Mouse (Mus musculus): ENCODE results near the gene Evc. TPM values are rescaled to one million over a fixed set of nuclear protein-coding genes. Genes with fewer than 3 reads are reported as not detected.

Gene Evc
- polyA plus RNA-seq, 1 experiment from 2014 or later: 10.4 TPM

GRCm38 (mm10) chr5:37338288-37338687 is 1.6 kb upstream of the Evc start, which contains the start of gene Evc2:
TSS of gene Evc2 (plus strand) at chr5:37338499.
- Histone ChIP-seq H3K4me3 (peak within 1 kb of the TSS; percentile 69), H3K27ac (no peak within 1 kb of the TSS), H3K4me1 (peaks cover 47% of the 10 kb centered on the region), H3K36me3 (ENCODE audit: poor library complexity, severe bottlenecking) (no peaks in the 10 kb centered on the region), H3K27me3 (no peaks in the 10 kb centered on the region; the same call in 1 of the 2 replicates), H3K4me2 (peak within 1 kb of the TSS; percentile 98), H3K9me3 (replicated peaks) (no peaks in the 10 kb centered on the region), H3K9ac (peak within 1 kb of the TSS; percentile 77)
- WGBS: 0% methylated on average over 27 of the region's 27 CpGs
- ATAC-seq: peak; percentile 84

GRCm38 (mm10) chr5:37337696-37338095 is 1.0 kb upstream of the Evc start:
- Histone ChIP-seq H3K4me1 (peaks cover 47% of the 10 kb centered on the region), H3K9me3 (replicated peaks) (no peaks in the 10 kb centered on the region), H3K27ac (no peak overlapping the region), H3K4me3 (peak overlapping the region; percentile 56; the same call in 1 of the 2 replicates), H3K36me3 (ENCODE audit: poor library complexity, severe bottlenecking) (no peaks in the 10 kb centered on the region), H3K4me2 (peak overlapping the region; percentile 98), H3K27me3 (no peaks in the 10 kb centered on the region; the same call in 1 of the 2 replicates), H3K9ac (no peak overlapping the region)
- WGBS: 62% methylated on average over 3 of the region's 3 CpGs
- no peak for ATAC-seq

DNA sequence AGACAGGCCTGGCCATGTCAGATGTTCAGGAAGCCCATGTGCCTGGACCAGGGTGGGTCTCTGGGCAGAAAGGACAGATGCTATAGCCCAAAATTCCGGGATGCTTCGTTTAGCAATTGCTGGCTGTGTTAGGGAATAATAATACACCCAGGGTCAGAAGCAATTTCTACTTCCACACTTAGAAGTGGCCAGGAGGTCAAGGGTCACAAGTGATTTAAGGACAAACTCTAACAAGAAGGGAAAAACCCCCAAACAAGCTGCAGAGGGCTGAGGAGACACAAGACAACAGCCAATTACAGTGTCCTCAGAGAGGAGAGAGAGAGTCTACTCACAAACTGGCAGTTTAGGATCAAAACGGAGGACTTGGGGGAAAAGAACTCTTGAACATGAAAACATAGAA is 1.6 kb downstream of the Evc start:
- H3K9me3 ChIP-seq (replicated peaks): no peaks in the 10 kb centered on the region
- no peak overlapping the region for H3K27ac ChIP-seq
- H3K4me3 ChIP-seq: no peak overlapping the region
- WGBS: 59% methylated on average over 3 of the region's 3 CpGs
- H3K27me3 ChIP-seq: no peaks in the 10 kb centered on the region; the same call in 1 of the 2 replicates
- no peak for ATAC-seq
- peaks cover 46% of the 10 kb centered on the region for H3K4me1 ChIP-seq
- H3K36me3 ChIP-seq (ENCODE audit: poor library complexity, severe bottlenecking): peaks cover 7% of the 10 kb centered on the region; the same call in 1 of the 2 replicates
- no peak overlapping the region for H3K4me2 ChIP-seq
- no peak overlapping the region; the same call in 1 of the 2 replicates for H3K9ac ChIP-seq

GRCm38 (mm10) chr5:37332066-37332465 is 4.6 kb downstream of the Evc start:
- Histone ChIP-seq H3K36me3 (ENCODE audit: poor library complexity, severe bottlenecking) (peaks cover 16% of the 10 kb centered on the region), H3K27me3 (no peaks in the 10 kb centered on the region), H3K9me3 (replicated peaks) (no peaks in the 10 kb centered on the region), H3K9ac (no peak overlapping the region), H3K27ac (no peak overlapping the region), H3K4me2 (no peak overlapping the region), H3K4me3 (no peak overlapping the region), H3K4me1 (peaks cover 16% of the 10 kb centered on the region)
- 82% methylated on average over 4 of the region's 4 CpGs for WGBS
- ATAC-seq: no peak

- peaks cover 7% of the 10 kb centered on the region for H3K4me1 ChIP-seq
- no peak for ATAC-seq
- no peak overlapping the region for H3K27ac ChIP-seq
- no peaks in the 10 kb centered on the region for H3K9me3 ChIP-seq (replicated peaks)
- no peak overlapping the region for H3K9ac ChIP-seq
- H3K36me3 ChIP-seq (ENCODE audit: poor library complexity, severe bottlenecking): peaks cover 25% of the 10 kb centered on the region
- 98% methylated on average over 2 of the region's 2 CpGs for WGBS
- H3K4me3 ChIP-seq: no peak overlapping the region
- no peaks in the 10 kb centered on the region for H3K27me3 ChIP-seq
- H3K4me2 ChIP-seq: no peak overlapping the region
Observed at GRCm38 (mm10) chr5:37331133-37331505, 5.6 kb downstream of the Evc start.

DNA sequence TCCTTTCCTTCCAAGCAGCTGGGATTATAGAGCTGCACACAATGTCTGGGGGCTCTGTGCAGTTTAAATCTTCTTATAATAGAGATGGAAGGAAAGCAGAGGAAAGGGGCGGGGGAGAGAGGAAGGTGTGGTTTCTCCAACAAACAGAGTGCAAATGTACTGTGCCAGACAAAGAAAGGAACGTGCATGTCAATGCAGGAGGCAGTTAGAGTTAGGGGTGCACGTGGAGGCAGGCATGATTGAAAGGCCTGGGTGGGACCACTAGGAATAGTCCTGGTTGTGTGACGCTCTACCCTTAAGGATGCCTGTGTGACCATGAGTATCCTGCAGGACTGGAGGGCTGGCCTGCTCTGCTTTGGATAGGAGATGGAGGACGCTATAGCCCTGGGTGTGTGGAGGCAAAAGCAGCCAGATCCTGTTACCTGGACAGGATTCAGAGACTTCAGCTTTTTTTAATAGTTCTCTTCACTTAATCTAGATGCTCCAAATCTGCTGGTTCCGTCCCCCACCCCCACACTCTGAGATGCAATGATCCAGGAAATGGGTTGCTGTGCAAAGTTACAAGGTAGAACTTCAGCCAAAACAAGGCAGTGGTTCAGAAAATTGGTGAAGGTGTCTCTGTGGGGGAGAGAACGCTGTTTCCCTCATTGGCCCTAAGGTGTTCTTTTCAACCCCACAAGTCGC is 6.1 kb downstream of the Evc start:
- H3K9ac ChIP-seq: no peak overlapping the region
- peaks cover 2% of the 10 kb centered on the region for H3K4me1 ChIP-seq
- H3K27ac ChIP-seq: no peak overlapping the region
- H3K4me3 ChIP-seq: no peak overlapping the region
- no peaks in the 10 kb centered on the region for H3K27me3 ChIP-seq
- H3K4me2 ChIP-seq: no peak overlapping the region
- peaks cover 30% of the 10 kb centered on the region for H3K36me3 ChIP-seq (ENCODE audit: poor library complexity, severe bottlenecking)
- H3K9me3 ChIP-seq (replicated peaks): no peaks in the 10 kb centered on the region
- ATAC-seq: no peak
- WGBS: 82% methylated on average over 8 of the region's 8 CpGs

DNA sequence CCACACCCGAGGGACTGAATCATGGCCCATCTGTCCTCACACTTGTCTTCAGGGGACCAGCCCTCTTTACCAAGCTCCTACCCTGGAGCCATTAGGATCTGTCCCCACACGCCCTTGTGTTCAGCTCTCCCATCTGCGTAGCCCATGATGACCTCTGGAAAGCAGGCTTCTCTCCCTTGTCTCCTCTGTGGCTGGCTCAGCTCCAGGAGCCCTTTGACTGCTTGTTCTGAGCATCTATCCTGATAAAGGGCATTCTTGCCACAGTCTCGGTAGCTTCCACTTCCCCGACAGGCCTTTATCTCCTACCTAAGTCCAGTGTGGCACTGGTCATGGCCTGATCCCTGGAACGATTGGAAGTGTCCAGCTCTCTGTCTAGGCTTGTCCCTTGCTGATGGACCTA is 10.0 kb downstream of the Evc start:
- peaks cover 60% of the 10 kb centered on the region for H3K36me3 ChIP-seq (ENCODE audit: poor library complexity, severe bottlenecking)
- H3K27ac ChIP-seq: no peak overlapping the region
- no peak overlapping the region for H3K9ac ChIP-seq
- H3K9me3 ChIP-seq (replicated peaks): no peaks in the 10 kb centered on the region
- no peaks in the 10 kb centered on the region for H3K4me1 ChIP-seq
- H3K4me3 ChIP-seq: no peak overlapping the region
- 88% methylated on average over 6 of the region's 6 CpGs for WGBS
- no peak overlapping the region for H3K4me2 ChIP-seq
- H3K27me3 ChIP-seq: no peaks in the 10 kb centered on the region
- ATAC-seq: no peak

DNA sequence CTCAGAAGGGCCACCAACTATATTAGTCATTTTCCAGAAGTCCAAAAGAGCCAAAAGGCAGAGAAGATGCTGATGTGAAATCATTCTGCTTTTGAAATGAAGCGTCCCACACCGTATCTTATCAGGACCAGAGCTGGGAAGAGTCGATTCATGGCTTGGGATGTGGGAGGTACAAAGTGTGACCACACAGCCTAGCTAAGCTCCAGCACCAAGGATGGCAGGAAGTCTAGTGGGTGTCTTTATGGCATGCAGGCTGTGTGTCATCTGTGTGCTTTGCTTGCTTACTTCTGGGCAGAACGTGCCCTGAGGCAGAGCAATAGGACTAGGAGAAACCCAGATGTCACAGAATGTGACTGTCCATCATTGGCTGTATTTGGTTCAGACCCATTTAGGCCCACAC is 15.9 kb downstream of the Evc start:
- H3K4me1 ChIP-seq: no peaks in the 10 kb centered on the region
- no peak overlapping the region for H3K9ac ChIP-seq
- H3K27me3 ChIP-seq: no peaks in the 10 kb centered on the region
- no peak overlapping the region for H3K4me3 ChIP-seq
- H3K4me2 ChIP-seq: no peak overlapping the region
- H3K36me3 ChIP-seq (ENCODE audit: poor library complexity, severe bottlenecking): peaks cover 85% of the 10 kb centered on the region
- ATAC-seq: no peak
- WGBS: 94% methylated on average over 4 of the region's 4 CpGs
- H3K27ac ChIP-seq: no peak overlapping the region
- H3K9me3 ChIP-seq (replicated peaks): peaks cover under 1% of the 10 kb centered on the region; the same call in 1 of the 2 replicates

- Histone ChIP-seq H3K4me3 (no peak overlapping the region), H3K4me1 (no peaks in the 10 kb centered on the region), H3K36me3 (ENCODE audit: poor library complexity, severe bottlenecking) (peaks cover 85% of the 10 kb centered on the region), H3K4me2 (no peak overlapping the region), H3K27ac (no peak overlapping the region), H3K9me3 (replicated peaks) (peaks cover 6% of the 10 kb centered on the region), H3K9ac (no peak overlapping the region), H3K27me3 (no peaks in the 10 kb centered on the region)
- no peak for ATAC-seq
- 82% methylated on average over 3 of the region's 3 CpGs for WGBS
Observed at GRCm38 (mm10) chr5:37320174-37320573, 16.5 kb downstream of the Evc start.

- WGBS: 90% methylated on average over 6 of the region's 6 CpGs
- Histone ChIP-seq H3K9ac (no peak overlapping the region), H3K9me3 (replicated peaks) (peaks cover 11% of the 10 kb centered on the region), H3K4me1 (no peaks in the 10 kb centered on the region), H3K36me3 (ENCODE audit: poor library complexity, severe bottlenecking) (peaks cover 87% of the 10 kb centered on the region), H3K4me2 (no peak overlapping the region), H3K4me3 (no peak overlapping the region), H3K27ac (no peak overlapping the region), H3K27me3 (no peaks in the 10 kb centered on the region)
- ATAC-seq: no peak
Observed at GRCm38 (mm10) chr5:37318715-37319114, 18.0 kb downstream of the Evc start.

DNA sequence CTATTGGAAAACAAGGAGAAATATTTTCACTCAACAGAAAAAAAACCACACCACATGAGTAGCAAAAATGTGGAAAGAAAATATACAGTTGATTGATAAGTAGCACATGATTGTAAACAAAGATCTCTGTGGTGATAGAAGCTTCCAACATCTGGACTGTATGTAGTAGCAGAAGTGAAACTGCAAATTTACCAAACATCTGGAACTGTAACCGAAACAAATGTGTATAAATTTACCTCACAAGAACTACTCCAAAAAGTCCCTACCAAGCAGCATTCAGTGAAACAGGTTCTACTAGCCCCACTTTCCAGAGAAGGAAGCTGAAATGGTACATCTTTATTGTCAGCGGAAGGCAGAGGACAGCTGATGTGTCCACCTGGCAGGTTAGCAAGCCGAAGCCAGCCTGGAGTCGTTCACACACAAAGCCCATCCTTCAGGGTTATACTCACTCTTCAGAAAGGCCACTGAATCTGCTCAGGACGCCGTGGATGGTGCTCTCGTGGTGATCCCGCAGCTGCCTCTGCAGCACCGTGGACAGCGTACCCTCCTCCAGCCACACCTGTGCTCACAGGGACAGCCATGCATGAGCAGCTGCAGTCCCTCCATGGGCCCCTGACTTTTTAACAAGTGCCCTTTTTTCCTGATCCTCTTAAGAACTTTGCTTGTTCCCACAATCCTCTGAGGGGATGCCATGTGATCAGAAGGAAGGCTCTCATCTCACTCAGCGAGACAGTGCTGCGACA is 23.5 kb downstream of the Evc start:
- H3K27ac ChIP-seq: no peak overlapping the region
- H3K27me3 ChIP-seq: no peaks in the 10 kb centered on the region
- H3K4me3 ChIP-seq: no peak overlapping the region
- peaks cover 82% of the 10 kb centered on the region for H3K36me3 ChIP-seq (ENCODE audit: poor library complexity, severe bottlenecking)
- no peak for ATAC-seq
- H3K9me3 ChIP-seq (replicated peaks): peaks cover 11% of the 10 kb centered on the region
- 85% methylated on average over 12 of the region's 12 CpGs for WGBS
- no peaks in the 10 kb centered on the region for H3K4me1 ChIP-seq
- H3K4me2 ChIP-seq: no peak overlapping the region
- H3K9ac ChIP-seq: no peak overlapping the region

DNA sequence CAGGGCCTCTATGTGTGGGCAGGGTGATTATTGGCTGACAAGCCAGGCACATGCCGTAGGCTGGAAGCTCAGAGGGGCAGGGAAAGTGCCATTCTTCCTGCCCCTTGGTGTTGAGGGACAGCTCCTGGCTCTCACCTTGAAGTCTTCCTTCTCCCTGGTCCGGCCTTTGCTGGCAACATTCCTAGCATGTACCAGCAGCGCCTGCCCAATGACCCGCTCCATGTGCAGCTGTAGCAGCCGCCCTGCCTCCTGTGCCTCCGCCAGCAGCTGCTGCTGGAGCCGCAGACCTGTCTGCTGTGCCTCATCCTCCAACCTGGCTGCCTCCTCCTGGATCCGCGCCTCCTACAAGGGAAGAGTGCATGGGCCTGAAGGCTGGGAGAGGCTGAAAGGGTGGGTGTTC is 26.7 kb downstream of the Evc start:
- H3K36me3 ChIP-seq (ENCODE audit: poor library complexity, severe bottlenecking): peaks cover 66% of the 10 kb centered on the region
- ATAC-seq: no peak
- H3K27me3 ChIP-seq: no peaks in the 10 kb centered on the region
- WGBS: 92% methylated on average over 9 of the region's 9 CpGs
- H3K4me1 ChIP-seq: no peaks in the 10 kb centered on the region
- H3K4me2 ChIP-seq: no peak overlapping the region
- no peak overlapping the region for H3K9ac ChIP-seq
- no peak overlapping the region for H3K27ac ChIP-seq
- H3K9me3 ChIP-seq (replicated peaks): peaks cover 3% of the 10 kb centered on the region; the same call in 1 of the 2 replicates
- no peak overlapping the region for H3K4me3 ChIP-seq

All from forebrain, embryonic 13.5 days (tissue).